ENCODE assay signal across 8 mouse cellular contexts in genomic region chr6:100127221-100128143, GRCm38 (mm10).
DNase-seq lines count a peak whose midpoint lies in the region; ATAC-seq and TF ChIP-seq lines count a peak whose summit lies in the region.
"Had no signal": no experiment of that assay in that cellular context is flagged by ENCODE, and none has a peak within 500 bp of the region (broad histone marks: within the 10 kb centered on the region; RNA-seq: fewer than 3 reads in every experiment).

No protein-coding gene starts in this region.

- H3K4me2 ChIP-seq in heart, embryonic 13.5 days: peak overlapping the region; percentile 9; the same call in 1 of the 2 replicates
- no peak overlapping the region for H3K4me2 ChIP-seq in kidney, postnatal 0 days (ENCODE audit: low read length)
- no peak overlapping the region for H3K4me2 ChIP-seq in neural tube, embryonic 15.5 days

- TF ChIP-seq POLR2A in liver, adult 2 months (IDR thresholded peaks at IDR 0.05; ENCODE audit: extremely low read depth, insufficient read depth, low read length): no peak

- WGBS in heart, embryonic 13.5 days: 28% methylated on average over 15 of the region's 15 CpGs
- 34% methylated on average over 15 of the region's 15 CpGs for WGBS in kidney, postnatal 0 days
- 53% methylated on average over 15 of the region's 15 CpGs for WGBS in liver, adult 2 months
- 34% methylated on average over 15 of the region's 15 CpGs for WGBS in neural tube, embryonic 15.5 days

- peaks cover 30% of the 10 kb centered on the region for H3K4me1 ChIP-seq in heart, embryonic 13.5 days
- no peaks in the 10 kb centered on the region for H3K4me1 ChIP-seq in kidney, postnatal 0 days (replicated peaks; ENCODE audit: insufficient read depth, low read length)
- H3K4me1 ChIP-seq in liver, adult 2 months (ENCODE audit: control insufficient read depth, insufficient read depth, low read length): no peaks in the 10 kb centered on the region
- peaks cover 14% of the 10 kb centered on the region for H3K4me1 ChIP-seq in neural tube, embryonic 15.5 days

- H3K4me3 ChIP-seq in heart, embryonic 13.5 days: no peak overlapping the region
- H3K4me3 ChIP-seq in kidney, postnatal 0 days (replicated peaks; ENCODE audit: low read depth, low read length): no peak overlapping the region
- no peak overlapping the region for H3K4me3 ChIP-seq in liver, adult 2 months (ENCODE audit: insufficient read depth, low read depth, low read length)
- H3K4me3 ChIP-seq in neural tube, embryonic 15.5 days (replicated peaks): no peak overlapping the region
- H3K4me3 ChIP-seq: erythroblast, embryonic 14.5 days had no signal

- TF ChIP-seq CTCF in kidney, postnatal 0 days (IDR thresholded peaks at IDR 0.05; ENCODE audit: low read depth): peak; percentile 52
- peak; percentile 40 for TF ChIP-seq CTCF in liver, adult 2 months (IDR thresholded peaks at IDR 0.05; ENCODE audit: low read depth, low read length)

- H3K79me2 ChIP-seq in liver, adult 2 months (ENCODE audit: control insufficient read depth, insufficient read depth, low read length): no peaks in the 10 kb centered on the region

- DNase-seq in cerebellum, adult 11 months: peak; percentile 72
- DNase-seq in fibroblast of lung, adult 2 months (ENCODE audit: low read depth): peak; percentile 84
- peak; percentile 67 for DNase-seq in kidney, postnatal 0 days (ENCODE audit: low spot score)
- peak; percentile 54 for DNase-seq in liver, adult 2 months (ENCODE audit: extremely low read depth, low read depth, low spot score)
- peak; percentile 80 to 83 for DNase-seq in urinary bladder, postnatal 4 days (ENCODE audit: low spot score in 2 of 2)

- peaks cover 22% of the 10 kb centered on the region for H3K27me3 ChIP-seq in heart, embryonic 13.5 days (replicated peaks)
- no peaks in the 10 kb centered on the region for H3K27me3 ChIP-seq in kidney, postnatal 0 days (ENCODE audit: insufficient read depth, low read length)
- no peaks in the 10 kb centered on the region for H3K27me3 ChIP-seq in liver, adult 2 months (ENCODE audit: control insufficient read depth, insufficient read depth, low read length)
- H3K27me3 ChIP-seq in neural tube, embryonic 15.5 days (replicated peaks): peaks cover 24% of the 10 kb centered on the region

- no peaks in the 10 kb centered on the region for H3K36me3 ChIP-seq in heart, embryonic 13.5 days
- no peaks in the 10 kb centered on the region for H3K36me3 ChIP-seq in kidney, postnatal 0 days (ENCODE audit: insufficient read depth, low read length)
- H3K36me3 ChIP-seq in liver, adult 2 months (ENCODE audit: control insufficient read depth, insufficient read depth, low read length): no peaks in the 10 kb centered on the region
- no peaks in the 10 kb centered on the region for H3K36me3 ChIP-seq in neural tube, embryonic 15.5 days

- H3K9me3 ChIP-seq in heart, embryonic 13.5 days: no peaks in the 10 kb centered on the region
- H3K9me3 ChIP-seq in kidney, postnatal 0 days (replicated peaks; ENCODE audit: low read length): no peaks in the 10 kb centered on the region
- no peaks in the 10 kb centered on the region for H3K9me3 ChIP-seq in neural tube, embryonic 15.5 days (replicated peaks)

- 0 out of 2 replicates have a peak, but pooled peaks have one; percentile 28 for ATAC-seq in heart, embryonic 13.5 days (ENCODE audit: extremely low read depth, insufficient number of reproducible peaks, low FRiP score, low TSS enrichment)
- ATAC-seq in kidney, postnatal 0 days (replicated peaks; ENCODE audit: low FRiP score, low read depth): peak; percentile 62; the same call in 1 of the 2 replicates
- peak; percentile 75 for ATAC-seq in neural tube, embryonic 15.5 days (ENCODE audit: low FRiP score)

- H3K27ac ChIP-seq in heart, embryonic 13.5 days (replicated peaks): peak overlapping the region; percentile 68
- H3K27ac ChIP-seq in kidney, postnatal 0 days: no peak overlapping the region
- H3K27ac ChIP-seq in liver, adult 2 months (replicated peaks; ENCODE audit: insufficient read depth, low read depth, low read length): no peak overlapping the region
- H3K27ac ChIP-seq in neural tube, embryonic 15.5 days (replicated peaks): peak overlapping the region; percentile 54

- no peak overlapping the region for H3K9ac ChIP-seq in heart, embryonic 13.5 days
- H3K9ac ChIP-seq in kidney, postnatal 0 days (ENCODE audit: low read depth, low read length): no peak overlapping the region
- no peak overlapping the region for H3K9ac ChIP-seq in liver, adult 2 months (ENCODE audit: low read depth, low read length)
- no peak overlapping the region for H3K9ac ChIP-seq in neural tube, embryonic 15.5 days (replicated peaks)

Comparison
In these comparisons a context has a peak if more than half of its experiments do, and no peak if none do; other contexts are left out.
1. H3K27ac ChIP-seq: peak in heart, embryonic 13.5 days (single experiment) and neural tube, embryonic 15.5 days (single experiment); none in kidney, postnatal 0 days (single experiment) and liver, adult 2 months (single experiment).
2. Peak in every context shown above with its lines, with median percentiles within 50 percentile points of each other: DNase-seq and ATAC-seq.